Mouse (Mus musculus) ovary, postnatal 36 days (tissue): ENCODE data around the gene Kat7.
A peak's percentile ranks its signal among the peaks of the same experiment; 100 is the strongest.

Experiments used
- DNase-seq: peaks from one replicate; pipeline ENCODE4 v3.0.0; 2022; ENCODE audit warnings: low spot score, mixed read lengths

Gene Kat7

DNA sequence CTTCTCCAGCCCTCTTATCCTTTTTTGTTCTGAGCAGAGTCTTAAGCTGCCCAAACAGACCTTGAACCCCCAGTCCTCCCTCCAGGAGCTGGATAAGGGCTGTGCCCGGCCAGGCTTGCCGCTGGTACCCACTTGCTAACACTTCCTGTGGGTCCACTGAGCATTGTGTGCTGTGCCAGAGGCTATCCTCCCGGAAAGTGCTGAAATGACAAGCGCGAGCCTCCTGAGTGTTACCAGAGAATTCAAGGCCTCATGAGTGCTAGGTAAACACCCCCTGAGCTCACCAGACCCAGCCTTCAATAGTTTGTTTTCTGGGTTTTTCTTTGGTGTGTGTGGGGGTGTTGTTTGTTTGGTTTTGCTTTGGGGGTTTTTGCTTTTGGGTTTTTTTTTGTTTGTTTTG is 82.6 kb downstream of the Kat7 start:
- peak; percentile 23 for DNase-seq

DNA sequence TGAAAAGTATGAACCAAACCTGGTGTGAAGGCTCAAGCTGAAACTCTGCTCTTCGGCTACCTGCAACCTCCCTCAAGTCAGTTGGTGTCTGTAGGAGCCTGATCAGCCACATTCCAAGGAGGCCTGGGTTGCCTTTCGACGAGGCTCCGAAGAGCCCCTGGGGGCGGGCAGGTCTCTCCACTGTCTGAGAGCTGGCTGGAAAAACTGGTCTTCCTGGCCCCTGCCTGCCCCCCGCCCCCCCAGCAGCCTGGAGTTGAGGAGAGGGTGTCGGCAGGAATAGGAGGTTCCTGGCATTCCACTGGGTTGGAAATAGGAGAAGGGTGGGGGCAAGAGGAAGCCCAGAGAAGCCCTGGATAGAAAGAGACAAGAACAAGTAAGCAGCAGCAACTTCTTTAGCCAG is 84.6 kb downstream of the Kat7 start:
- DNase-seq = no peak
